ENCODE assay signal across 9 mouse cellular contexts in genomic region chr11:100912401-100913155, GRCm38 (mm10). TPM values are rescaled to one million over a fixed set of nuclear protein-coding genes. Genes with fewer than 3 reads are reported as not detected.
DNase-seq lines count a peak whose midpoint lies in the region; ATAC-seq lines count a peak whose summit lies in the region.
"Had no signal": no experiment of that assay in that cellular context is flagged by ENCODE, and none has a peak within 500 bp of the region (broad histone marks: within the 10 kb centered on the region; RNA-seq: fewer than 3 reads in every experiment).

No protein-coding gene starts in this region.

- H3K9me3 ChIP-seq in embryonic facial prominence, embryonic 14.5 days (ENCODE audit: control insufficient read depth, low read length): no peaks in the 10 kb centered on the region; the same call in 1 of the 2 replicates
- no peaks in the 10 kb centered on the region for H3K9me3 ChIP-seq in embryonic facial prominence, embryonic 10.5 days
- H3K9me3 ChIP-seq in midbrain, embryonic 11.5 days (ENCODE audit: control insufficient read depth, low read length): no peaks in the 10 kb centered on the region
- no peaks in the 10 kb centered on the region for H3K9me3 ChIP-seq in midbrain, embryonic 13.5 days
- H3K9me3 ChIP-seq in intestine, embryonic 15.5 days: no peaks in the 10 kb centered on the region
- H3K9me3 ChIP-seq in hindbrain, embryonic 16.5 days (ENCODE audit: control insufficient read depth, low read length): no peaks in the 10 kb centered on the region
- no peaks in the 10 kb centered on the region for H3K9me3 ChIP-seq in forebrain, embryonic 14.5 days (replicated peaks; ENCODE audit: control insufficient read depth, low read length)

- H3K4me2 ChIP-seq in embryonic facial prominence, embryonic 14.5 days (ENCODE audit: low read depth, low read length): no peak overlapping the region
- H3K4me2 ChIP-seq in midbrain, embryonic 11.5 days: no peak overlapping the region
- no peak overlapping the region for H3K4me2 ChIP-seq in midbrain, embryonic 13.5 days (replicated peaks)
- no peak overlapping the region for H3K4me2 ChIP-seq in intestine, embryonic 15.5 days (replicated peaks)
- H3K4me2 ChIP-seq in hindbrain, embryonic 16.5 days (ENCODE audit: low read length): no peak overlapping the region
- H3K4me2 ChIP-seq in forebrain, embryonic 14.5 days (ENCODE audit: low read length): no peak overlapping the region

- peaks cover 31% of the 10 kb centered on the region; the same call in 1 of the 2 replicates for H3K36me3 ChIP-seq in embryonic facial prominence, embryonic 14.5 days (ENCODE audit: control insufficient read depth, insufficient read depth, low read length)
- H3K36me3 ChIP-seq in embryonic facial prominence, embryonic 10.5 days (replicated peaks): peaks cover 9% of the 10 kb centered on the region; the same call in 1 of the 2 replicates
- no peaks in the 10 kb centered on the region for H3K36me3 ChIP-seq in midbrain, embryonic 11.5 days (ENCODE audit: control insufficient read depth, insufficient read depth, low read length)
- peaks cover 8% of the 10 kb centered on the region for H3K36me3 ChIP-seq in midbrain, embryonic 13.5 days
- H3K36me3 ChIP-seq in intestine, embryonic 15.5 days: peaks cover 6% of the 10 kb centered on the region
- H3K36me3 ChIP-seq in hindbrain, embryonic 16.5 days (ENCODE audit: control insufficient read depth, insufficient read depth, low read length): no peaks in the 10 kb centered on the region; the same call in none of the 2 replicates
- no peaks in the 10 kb centered on the region for H3K36me3 ChIP-seq in forebrain, embryonic 14.5 days (ENCODE audit: control insufficient read depth, insufficient read depth, low read length)

- no peaks in the 10 kb centered on the region; the same call in 1 of the 2 replicates for H3K4me1 ChIP-seq in embryonic facial prominence, embryonic 14.5 days (ENCODE audit: control insufficient read depth, insufficient read depth, low read length)
- H3K4me1 ChIP-seq in embryonic facial prominence, embryonic 10.5 days: no peaks in the 10 kb centered on the region
- H3K4me1 ChIP-seq in midbrain, embryonic 11.5 days (ENCODE audit: control insufficient read depth, insufficient read depth, low read length): no peaks in the 10 kb centered on the region
- no peaks in the 10 kb centered on the region for H3K4me1 ChIP-seq in midbrain, embryonic 13.5 days (replicated peaks)
- 0 out of 2 replicates have a peak, but pooled peaks cover 3% of the 10 kb centered on the region for H3K4me1 ChIP-seq in intestine, embryonic 15.5 days (replicated peaks)
- H3K4me1 ChIP-seq in hindbrain, embryonic 16.5 days (ENCODE audit: control insufficient read depth, insufficient read depth, low read depth, low read length): no peaks in the 10 kb centered on the region
- H3K4me1 ChIP-seq in forebrain, embryonic 14.5 days (ENCODE audit: control insufficient read depth, insufficient read depth, low read length): no peaks in the 10 kb centered on the region

- no peak overlapping the region for H3K4me3 ChIP-seq in embryonic facial prominence, embryonic 14.5 days (ENCODE audit: low read depth, low read length)
- H3K4me3 ChIP-seq in embryonic facial prominence, embryonic 10.5 days: no peak overlapping the region
- no peak overlapping the region for H3K4me3 ChIP-seq in midbrain, embryonic 11.5 days (ENCODE audit: low read depth, low read length)
- H3K4me3 ChIP-seq in midbrain, embryonic 13.5 days (replicated peaks): no peak overlapping the region
- no peak overlapping the region for H3K4me3 ChIP-seq in intestine, embryonic 15.5 days (replicated peaks)
- no peak overlapping the region for H3K4me3 ChIP-seq in hindbrain, embryonic 16.5 days (ENCODE audit: low read length)
- no peak overlapping the region for H3K4me3 ChIP-seq in forebrain, embryonic 14.5 days (ENCODE audit: low read depth, low read length)

- no peak overlapping the region; the same call in 1 of the 2 replicates for H3K27ac ChIP-seq in embryonic facial prominence, embryonic 14.5 days (replicated peaks; ENCODE audit: low read depth, low read length)
- H3K27ac ChIP-seq in embryonic facial prominence, embryonic 10.5 days (replicated peaks): no peak overlapping the region
- no peak overlapping the region for H3K27ac ChIP-seq in midbrain, embryonic 11.5 days (ENCODE audit: low read depth, low read length)
- no peak overlapping the region for H3K27ac ChIP-seq in midbrain, embryonic 13.5 days
- no peak overlapping the region for H3K27ac ChIP-seq in intestine, embryonic 15.5 days
- H3K27ac ChIP-seq in hindbrain, embryonic 16.5 days (ENCODE audit: low read depth, low read length): no peak overlapping the region
- H3K27ac ChIP-seq in forebrain, embryonic 14.5 days (ENCODE audit: low read depth, low read length): no peak overlapping the region

- 85% methylated on average over 17 of the region's 17 CpGs for whole genome bisulfite sequencing in embryonic facial prominence, embryonic 14.5 days
- 91% methylated on average over 17 of the region's 17 CpGs for WGBS in embryonic facial prominence, embryonic 10.5 days
- WGBS in midbrain, embryonic 11.5 days: 92% methylated on average over 17 of the region's 17 CpGs
- WGBS in midbrain, embryonic 13.5 days: 92% methylated on average over 17 of the region's 17 CpGs
- WGBS in intestine, embryonic 15.5 days: 66% methylated on average over 17 of the region's 17 CpGs
- WGBS in hindbrain, embryonic 16.5 days: 92% methylated on average over 17 of the region's 17 CpGs
- WGBS in forebrain, embryonic 14.5 days: 91% methylated on average over 17 of the region's 17 CpGs

- DNase-seq in embryonic facial prominence, embryonic 14.5 days (ENCODE audit: low spot score): peak; percentile 13
- no peak for DNase-seq in embryonic facial prominence, embryonic 10.5 days (ENCODE audit: low spot score)
- DNase-seq in midbrain, embryonic 11.5 days (ENCODE audit: low spot score, missing footprints): peak; percentile 49
- DNase-seq in spleen, postnatal 10 days (ENCODE audit: low spot score in 2 of 2): no peak
- DNase-seq in forebrain, embryonic 14.5 days (ENCODE audit: low spot score): no peak
- DNase-seq: cerebellum, postnatal 25 days had no signal

- no peak overlapping the region for H3K9ac ChIP-seq in embryonic facial prominence, embryonic 14.5 days (ENCODE audit: low read depth, low read length)
- H3K9ac ChIP-seq in midbrain, embryonic 11.5 days (ENCODE audit: low read length): no peak overlapping the region
- no peak overlapping the region for H3K9ac ChIP-seq in midbrain, embryonic 13.5 days (replicated peaks)
- H3K9ac ChIP-seq in intestine, embryonic 15.5 days: no peak overlapping the region
- no peak overlapping the region for H3K9ac ChIP-seq in hindbrain, embryonic 16.5 days (ENCODE audit: low read depth, low read length)
- no peak overlapping the region for H3K9ac ChIP-seq in forebrain, embryonic 14.5 days (ENCODE audit: low read length)

- no peaks in the 10 kb centered on the region for H3K27me3 ChIP-seq in embryonic facial prominence, embryonic 14.5 days (replicated peaks; ENCODE audit: control insufficient read depth, insufficient read depth, low read length)
- no peaks in the 10 kb centered on the region for H3K27me3 ChIP-seq in embryonic facial prominence, embryonic 10.5 days (replicated peaks; ENCODE audit: low read depth, poor library complexity, severe bottlenecking)
- H3K27me3 ChIP-seq in midbrain, embryonic 11.5 days (ENCODE audit: control insufficient read depth, insufficient read depth, low read length): no peaks in the 10 kb centered on the region
- no peaks in the 10 kb centered on the region for H3K27me3 ChIP-seq in midbrain, embryonic 13.5 days
- no peaks in the 10 kb centered on the region for H3K27me3 ChIP-seq in intestine, embryonic 15.5 days (replicated peaks)
- no peaks in the 10 kb centered on the region for H3K27me3 ChIP-seq in hindbrain, embryonic 16.5 days (replicated peaks; ENCODE audit: control insufficient read depth, insufficient read depth, low read length)
- no peaks in the 10 kb centered on the region for H3K27me3 ChIP-seq in forebrain, embryonic 14.5 days (replicated peaks; ENCODE audit: control insufficient read depth, insufficient read depth, low read length)

- no peak for ATAC-seq in embryonic facial prominence, embryonic 14.5 days (ENCODE audit: low read depth)
- no peak for ATAC-seq in midbrain, embryonic 11.5 days (ENCODE audit: low FRiP score)
- ATAC-seq in midbrain, embryonic 13.5 days: no peak
- ATAC-seq in intestine, embryonic 15.5 days: 0 out of 2 replicates have a peak, but pooled peaks have one; percentile 47
- no peak for ATAC-seq in hindbrain, embryonic 16.5 days
- no peak for ATAC-seq in forebrain, embryonic 14.5 days

RNA-seq across cellular contexts. Expression of gene Stat3, which starts 26.8 kb away (rescaled TPM):
- polyA plus RNA-seq in embryonic facial prominence, embryonic 14.5 days (2014; fragmentation: Nextera tagmentation; extraction: Ambion mirVana): 71.4 and 82.9 TPM in 2 replicates
- 22.5 and 22.8 TPM in 2 replicates for polyA plus RNA-seq in embryonic facial prominence, embryonic 10.5 days (2016; fragmentation: Nextera tagmentation; extraction: Ambion mirVana)
- polyA plus RNA-seq in midbrain, embryonic 11.5 days (2014; fragmentation: Nextera tagmentation; extraction: Ambion mirVana): 22.8 and 24.0 TPM in 2 replicates
- polyA plus RNA-seq in midbrain, embryonic 13.5 days (2015; fragmentation: Nextera tagmentation; extraction: Ambion mirVana): 28.7 and 34.3 TPM in 2 replicates
- 45.8 and 48.9 TPM in 2 replicates for polyA plus RNA-seq in intestine, embryonic 15.5 days (2015; fragmentation: Nextera tagmentation; extraction: Ambion mirVana)
- 49.2 and 49.5 TPM in 2 replicates for polyA plus RNA-seq in hindbrain, embryonic 16.5 days (2015; fragmentation: Nextera tagmentation; extraction: Ambion mirVana)
- 23.3 and 26.4 TPM in 2 replicates for polyA plus RNA-seq in forebrain, embryonic 14.5 days (2014; fragmentation: Nextera tagmentation; extraction: Ambion mirVana)

RNA-seq across cellular contexts. Expression of gene Stat5a, which starts 53.4 kb away (rescaled TPM):
- polyA plus RNA-seq in embryonic facial prominence, embryonic 14.5 days (2014; fragmentation: Nextera tagmentation; extraction: Ambion mirVana): 8.2 and 9.2 TPM in 2 replicates
- polyA plus RNA-seq in embryonic facial prominence, embryonic 10.5 days (2016; fragmentation: Nextera tagmentation; extraction: Ambion mirVana): 1.7 and 1.9 TPM in 2 replicates
- polyA plus RNA-seq in midbrain, embryonic 11.5 days (2014; fragmentation: Nextera tagmentation; extraction: Ambion mirVana): 0.97 and 1.4 TPM in 2 replicates
- 1.3 and 1.7 TPM in 2 replicates for polyA plus RNA-seq in midbrain, embryonic 13.5 days (2015; fragmentation: Nextera tagmentation; extraction: Ambion mirVana)
- polyA plus RNA-seq in intestine, embryonic 15.5 days (2015; fragmentation: Nextera tagmentation; extraction: Ambion mirVana): 5.5 and 6.0 TPM in 2 replicates
- 1.8 and 2.4 TPM in 2 replicates for polyA plus RNA-seq in hindbrain, embryonic 16.5 days (2015; fragmentation: Nextera tagmentation; extraction: Ambion mirVana)
- polyA plus RNA-seq in forebrain, embryonic 14.5 days (2014; fragmentation: Nextera tagmentation; extraction: Ambion mirVana): 0.69 and 0.96 TPM in 2 replicates

RNA-seq across cellular contexts. Expression of gene Cavin1, which starts 58.1 kb away (rescaled TPM):
- polyA plus RNA-seq in embryonic facial prominence, embryonic 14.5 days (2014; fragmentation: Nextera tagmentation; extraction: Ambion mirVana): 145 and 160 TPM in 2 replicates
- polyA plus RNA-seq in embryonic facial prominence, embryonic 10.5 days (2016; fragmentation: Nextera tagmentation; extraction: Ambion mirVana): 20.6 and 23.5 TPM in 2 replicates
- polyA plus RNA-seq in midbrain, embryonic 11.5 days (2014; fragmentation: Nextera tagmentation; extraction: Ambion mirVana): 12.5 and 14.8 TPM in 2 replicates
- polyA plus RNA-seq in midbrain, embryonic 13.5 days (2015; fragmentation: Nextera tagmentation; extraction: Ambion mirVana): 28.3 and 30.4 TPM in 2 replicates
- 223 and 237 TPM in 2 replicates for polyA plus RNA-seq in intestine, embryonic 15.5 days (2015; fragmentation: Nextera tagmentation; extraction: Ambion mirVana)
- polyA plus RNA-seq in hindbrain, embryonic 16.5 days (2015; fragmentation: Nextera tagmentation; extraction: Ambion mirVana): 47.0 and 61.8 TPM in 2 replicates
- polyA plus RNA-seq in forebrain, embryonic 14.5 days (2014; fragmentation: Nextera tagmentation; extraction: Ambion mirVana): 15.6 and 21.1 TPM in 2 replicates

Comparison
In these comparisons a context has a peak if more than half of its experiments do, and no peak if none do; other contexts are left out.
1. DNase-seq: peak in embryonic facial prominence, embryonic 14.5 days (single experiment) and midbrain, embryonic 11.5 days (single experiment); none in embryonic facial prominence, embryonic 10.5 days (single experiment), spleen, postnatal 10 days (0 of 2) and forebrain, embryonic 14.5 days (single experiment).